Mouse (Mus musculus) large intestine, adult 2 months (tissue): ENCODE measurements around the gene Trappc6b. TPM values are rescaled to one million over a fixed set of nuclear protein-coding genes. Genes with fewer than 3 reads are reported as not detected.

ENCODE experiments used
- polyA plus RNA-seq: library from polyadenylated mRNA; depleted of rRNA; stranded (reverse); fragments of >200 nt; gene quantifications from 2 replicates; pipeline ENCODE4 v1.2.3, GENCODE M21; 2012; rRNA removed

The Trappc6b gene
- polyA plus RNA-seq, 1 experiment = 28.4 TPM

Other genes with a start within 250 kb of the Trappc6b start
- 27.1 and 59.6 TPM in 2 replicates for gene Sec23a, start 49.5 kb downstream of the Trappc6b start, polyA plus RNA-seq
- 2.3 and 3.1 TPM in 2 replicates for gene Gemin2, start 48.1 kb downstream of the Trappc6b start, polyA plus RNA-seq
- gene Pnn, start 5.4 kb upstream of the Trappc6b start, polyA plus RNA-seq = 7.6 and 11.2 TPM in 2 replicates
- 39.1 and 51.3 TPM in 2 replicates for gene Mia2, start 34.3 kb upstream of the Trappc6b start, polyA plus RNA-seq
- 9.9 and 13.9 TPM in 2 replicates for gene Fbxo33, start 158.3 kb upstream of the Trappc6b start, polyA plus RNA-seq